Mouse (Mus musculus) lung, postnatal 0 days (tissue): ENCODE results near the gene Slfn3. TPM values are rescaled to one million over a fixed set of nuclear protein-coding genes. Genes with fewer than 3 reads are reported as not detected.
"Not testable (repeated sequence)": the region's sequence is repeated elsewhere in the genome, so short reads cannot be mapped to it uniquely, and the experiment has no call there.

Experiments
- ATAC-seq: fragments of 200-750 bp; cut with Nextera tagmentation; 2 replicates; pipeline ENCODE4 v1.8.0; 2017; ENCODE audit warnings: moderate library complexity
- DNase-seq: peaks from one replicate; pipeline ENCODE4 v3.0.0-alpha.2; 2016; ENCODE audit warnings: low spot score
- H3K27ac ChIP-seq: fragments of 300-500 bp; sonication (generic); 2 replicates; pipeline ENCODE4 v1.5.1; 2014; ENCODE audit warnings: antibody characterized with exemption, mild to moderate bottlenecking, low read length, mixed read lengths
- H3K27me3 ChIP-seq: fragments of 300-500 bp; sonication (generic); replicated peaks from 2 replicates; pipeline ENCODE4 v1.6.1; 2014; ENCODE audit warnings: low read length, mixed read lengths; ENCODE audit not compliant: insufficient read depth
- H3K36me3 ChIP-seq: fragments of 300-500 bp; sonication (generic); 2 replicates; pipeline ENCODE4 v1.6.1; 2014; ENCODE audit warnings: low read length, mixed read lengths; ENCODE audit not compliant: insufficient read depth
- H3K4me1 ChIP-seq: fragments of 300-500 bp; sonication (generic); 2 replicates; pipeline ENCODE4 v1.6.1; 2014; ENCODE audit warnings: antibody characterized with exemption, low read depth, low read length, mixed read lengths; ENCODE audit not compliant: insufficient read depth
- H3K4me2 ChIP-seq: fragments of 300-500 bp; sonication (generic); replicated peaks from 2 replicates; pipeline ENCODE4 v1.6.1; 2014; ENCODE audit warnings: low read depth, mild to moderate bottlenecking, low read length, moderate library complexity, mixed read lengths
- H3K4me3 ChIP-seq: fragments of 300-500 bp; sonication (generic); 2 replicates; pipeline ENCODE4 v1.5.1; 2014; ENCODE audit warnings: low read depth, low read length
- H3K9ac ChIP-seq: fragments of 300-500 bp; sonication (generic); replicated peaks from 2 replicates; pipeline ENCODE4 v1.6.1; 2014; ENCODE audit warnings: low read depth, mild to moderate bottlenecking
- H3K9me3 ChIP-seq: fragments of 300-500 bp; sonication (generic); 2 replicates; pipeline ENCODE4 v1.6.1; 2016; ENCODE audit warnings: low read length, mixed read lengths
- CTCF ChIP-seq: IDR thresholded peaks from 2 replicates; pipeline ENCODE4 v1.5.1; 2016; ENCODE audit warnings: antibody characterized with exemption, mild to moderate bottlenecking
- EP300 ChIP-seq: IDR thresholded peaks from 2 replicates; pipeline ENCODE4 v1.6.1; 2016; ENCODE audit warnings: antibody characterized with exemption, mild to moderate bottlenecking, control low read depth
- WGBS: fragments of 180-500 bp; shearing (Covaris S2); extraction: QIAGEN DNeasy Blood & Tissue Kit; methylation state at CpG from one replicate; pipeline ENCODE4 v1.1.7; 2014; 5-methylcytosine and 5-hydroxymethylcytosine counted together
- polyA plus RNA-seq: library from polyadenylated mRNA; unstranded; fragments of >200 nt; fragmentation: Nextera tagmentation; extraction: Ambion mirVana; gene quantifications from 2 replicates; pipeline ENCODE4 v1.2.1, GENCODE M21; 2015

Gene Slfn3
- polyA plus RNA-seq, 1 experiment from 2014 or later = 1.5 TPM

DNA sequence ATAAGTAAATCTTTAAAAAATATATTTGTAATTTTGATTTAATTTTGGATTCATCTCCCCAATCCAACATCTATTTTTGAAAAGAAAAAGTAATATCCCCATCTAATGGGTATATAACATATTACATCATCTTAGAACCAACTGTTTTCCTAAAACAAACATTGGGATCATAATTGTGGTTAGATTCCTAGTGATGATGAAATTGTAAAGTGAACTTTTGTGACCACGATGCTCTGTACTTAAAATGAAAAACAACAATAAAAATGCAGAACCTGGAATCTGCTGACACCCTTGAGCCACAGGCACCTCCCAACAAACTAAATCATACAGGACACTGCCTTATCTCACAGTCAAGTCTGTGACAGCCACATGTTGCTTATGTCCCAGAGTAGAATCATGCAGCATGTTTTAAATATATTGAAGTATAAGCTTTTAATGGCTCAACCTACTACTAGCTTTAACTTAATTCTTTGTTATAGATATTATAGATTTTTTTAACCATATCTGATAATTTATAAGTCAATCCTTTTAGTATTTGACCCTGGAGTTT, 30.3 kb downstream of the Slfn3 start:
- Histone ChIP-seq H3K4me2 (no peak overlapping the region), H3K9me3 (no peaks in the 10 kb centered on the region), H3K4me1 (no peaks in the 10 kb centered on the region), H3K4me3 (no peak overlapping the region), H3K36me3 (no peaks in the 10 kb centered on the region), H3K27ac (no peak overlapping the region), H3K27me3 (no peaks in the 10 kb centered on the region), H3K9ac (no peak overlapping the region)
- DNase-seq (no peak), ATAC-seq (no peak)
- WGBS = 71% methylated on average over 1 of the region's 1 CpGs
- TF ChIP-seq EP300 (no peak), CTCF (no peak)

DNA sequence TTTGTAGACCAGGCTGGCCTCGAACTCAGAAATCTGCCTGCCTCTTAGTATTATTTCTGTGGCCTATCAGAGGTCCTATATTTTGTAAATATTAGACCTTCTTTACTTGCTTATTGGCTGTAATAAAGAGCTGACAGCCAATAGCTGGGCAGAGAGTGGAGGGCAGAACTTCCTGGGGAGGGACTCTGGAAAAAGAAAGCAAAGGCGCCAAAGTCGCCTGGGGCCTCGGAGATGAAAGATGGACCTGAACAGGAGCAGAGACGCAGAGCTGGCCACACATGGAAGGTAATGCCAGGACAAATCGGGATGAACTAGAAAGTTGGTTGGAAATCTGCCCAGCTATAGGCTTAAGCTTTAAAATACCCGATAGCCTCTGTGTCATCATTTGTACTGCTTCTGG, 32.2 kb downstream of the Slfn3 start:
- no peak for ATAC-seq
- TF ChIP-seq EP300 (no peak), CTCF (no peak)

DNA sequence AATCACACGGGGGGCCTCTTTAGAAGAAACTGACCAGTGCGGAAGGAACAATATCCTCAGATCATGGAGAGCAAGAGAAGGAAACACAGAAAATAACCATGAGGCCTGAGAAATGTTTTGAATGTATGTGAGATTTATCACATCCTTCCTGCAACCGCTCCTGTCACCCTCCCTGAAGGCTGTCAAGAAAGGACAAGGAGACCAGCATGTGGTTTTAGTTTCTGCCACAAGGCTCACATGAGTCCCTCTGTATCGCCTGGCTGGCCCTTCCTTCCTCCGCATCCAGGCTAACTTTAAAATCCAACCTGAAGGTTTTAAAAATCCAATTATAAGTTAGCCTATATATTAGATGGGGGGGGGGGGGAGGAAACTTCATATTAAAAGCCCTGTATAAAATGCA, 32.7 kb downstream of the Slfn3 start:
- H3K36me3 ChIP-seq = not testable (repeated sequence)

More for the DNA sequence above, 32.2 kb downstream of the Slfn3 start:
- peak; percentile 13 for DNase-seq
- WGBS = 76% methylated on average over 7 of the region's 7 CpGs
- H3K4me3 ChIP-seq = no peak overlapping the region
- no peak overlapping the region; the same call in 1 of the 2 replicates for H3K4me2 ChIP-seq
- H3K27me3 ChIP-seq = no peaks in the 10 kb centered on the region
- no peaks in the 10 kb centered on the region for H3K36me3 ChIP-seq
- H3K27ac ChIP-seq = no peak overlapping the region
- no peaks in the 10 kb centered on the region for H3K4me1 ChIP-seq
- no peaks in the 10 kb centered on the region for H3K9me3 ChIP-seq
- H3K9ac ChIP-seq = no peak overlapping the region

DNA sequence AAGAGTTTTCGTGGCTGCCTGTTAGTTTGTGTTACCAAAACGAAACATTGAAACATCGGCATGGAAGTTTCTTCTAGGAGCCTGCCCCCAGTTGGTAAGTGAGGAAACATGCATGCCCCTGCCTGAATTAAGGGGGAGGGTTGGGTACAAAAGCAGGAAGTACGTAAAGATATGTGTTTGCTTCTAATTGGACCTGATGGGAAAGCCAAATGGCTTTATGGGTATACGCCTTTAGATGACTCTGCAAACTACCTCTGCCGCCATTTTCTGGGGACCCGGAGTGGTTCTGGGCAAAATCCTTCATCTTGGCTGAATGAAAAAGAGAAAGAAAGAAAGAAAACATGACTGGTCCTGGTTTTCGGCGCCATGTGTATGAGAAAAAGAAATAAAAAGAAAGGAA, 33.1 kb downstream of the Slfn3 start:
- ATAC-seq (peak; percentile 43; the same call in 1 of the 2 replicates), DNase-seq (peak; percentile 43)
- H3K4me3 ChIP-seq = no peak overlapping the region
- WGBS = 82% methylated on average over 9 of the region's 9 CpGs
- H3K27me3 ChIP-seq = no peaks in the 10 kb centered on the region
- H3K9me3 ChIP-seq = no peaks in the 10 kb centered on the region
- no peak overlapping the region for H3K4me2 ChIP-seq
- H3K9ac ChIP-seq = no peak overlapping the region
- no peaks in the 10 kb centered on the region for H3K36me3 ChIP-seq
- no peak overlapping the region for H3K27ac ChIP-seq
- no peaks in the 10 kb centered on the region for H3K4me1 ChIP-seq
- no peak for TF ChIP-seq CTCF
- no peak for TF ChIP-seq EP300

More for the DNA sequence above, 32.7 kb downstream of the Slfn3 start:
- DNase-seq, ATAC-seq, H3K9ac ChIP-seq, H3K4me3 ChIP-seq, H3K9me3 ChIP-seq, H3K4me2 ChIP-seq, H3K27ac ChIP-seq, H3K4me1 ChIP-seq, H3K27me3 ChIP-seq: not testable (repeated sequence)
- WGBS = 66% methylated on average over 5 of the region's 5 CpGs

DNA sequence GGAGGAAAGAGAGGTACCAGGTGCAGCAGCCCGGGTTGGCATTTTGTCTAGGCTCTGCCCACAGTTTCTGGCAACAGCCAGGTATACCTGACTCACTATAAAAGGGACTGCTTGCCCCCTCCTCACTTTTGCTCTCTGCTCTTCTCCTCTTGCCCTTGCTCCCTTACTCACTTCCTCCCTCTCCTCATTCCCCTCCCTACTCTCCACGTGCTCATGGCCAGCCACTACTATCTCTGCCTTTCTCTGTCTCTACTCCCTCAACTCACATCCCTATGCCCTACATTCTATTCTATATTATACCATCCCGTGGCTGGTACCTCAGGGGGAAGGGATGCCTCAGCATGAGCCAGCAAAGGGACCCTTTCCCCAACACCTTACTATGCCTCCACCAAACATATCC, 33.6 kb downstream of the Slfn3 start:
- Histone ChIP-seq H3K36me3 (no peaks in the 10 kb centered on the region), H3K4me1 (no peaks in the 10 kb centered on the region), H3K9me3 (no peaks in the 10 kb centered on the region), H3K27me3 (no peaks in the 10 kb centered on the region), H3K4me2 (no peak overlapping the region), H3K9ac (no peak overlapping the region), H3K27ac (no peak overlapping the region), H3K4me3 (no peak overlapping the region)
- no peak for DNase-seq
- TF ChIP-seq CTCF (no peak), EP300 (no peak)
- WGBS = 64% methylated on average over 3 of the region's 3 CpGs
- ATAC-seq = no peak

DNA sequence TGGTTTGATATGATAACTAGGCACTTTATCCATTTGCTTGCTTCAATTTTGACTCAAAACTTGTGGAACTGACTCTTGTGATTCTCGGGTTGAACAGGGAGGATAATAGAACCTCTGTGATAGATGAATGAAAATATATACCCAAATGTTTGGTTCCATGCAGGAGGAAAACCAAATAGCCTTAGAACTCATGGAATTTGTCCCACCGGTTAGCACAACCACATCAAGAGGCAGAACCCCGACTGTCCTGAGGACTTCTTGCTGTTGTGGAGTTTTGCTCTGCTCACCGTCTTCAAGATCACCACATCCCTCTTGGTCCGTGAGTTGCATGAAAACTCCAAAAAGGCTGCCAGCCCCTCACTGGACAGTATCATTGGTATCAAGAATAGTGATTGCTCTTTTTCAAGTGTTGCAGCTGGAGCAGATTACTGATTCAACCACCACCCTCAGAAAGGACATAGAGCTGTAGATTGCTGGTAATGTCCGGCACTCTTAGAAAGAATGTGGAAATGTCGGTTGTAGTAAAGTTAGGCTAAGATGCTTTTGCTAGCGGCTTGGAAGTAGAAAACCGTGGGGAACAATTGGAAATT, 34.3 kb downstream of the Slfn3 start:
- Histone ChIP-seq H3K27ac (no peak overlapping the region), H3K4me3 (no peak overlapping the region), H3K4me2 (no peak overlapping the region), H3K36me3 (no peaks in the 10 kb centered on the region), H3K9ac (no peak overlapping the region), H3K4me1 (no peaks in the 10 kb centered on the region), H3K9me3 (no peaks in the 10 kb centered on the region), H3K27me3 (no peaks in the 10 kb centered on the region)
- ATAC-seq = no peak
- 83% methylated on average over 9 of the region's 9 CpGs for WGBS
- DNase-seq = no peak
- TF ChIP-seq EP300 (no peak), CTCF (no peak)
